Mouse (Mus musculus): ENCODE measurements around the gene Pax1. TPM values are rescaled to one million over a fixed set of nuclear protein-coding genes. Genes with fewer than 3 reads are reported as not detected.

Pax1 gene
- polyA plus RNA-seq (2012; rRNA removed): 0.05 TPM in 1 of 2 replicates, not detected in the other

- 2% methylated on average over 18 of the region's 18 CpGs for WGBS
These were observed at the start of gene Pax1 for GRCm38 (mm10) chr2:147361581-147361980. Gene Pax1 (plus strand): TSS chr2:147361925.

GRCm38 (mm10) chr2:147321036-147321435 lies 40.7 kb upstream of the Pax1 start:
- WGBS: 7% methylated on average over 9 of the region's 9 CpGs
- DNase-seq (ENCODE audit: low read depth, low spot score): no peak

More at GRCm38 (mm10) chr2:147361581-147361980, at the start of gene Pax1:
- no peak for DNase-seq (ENCODE audit: low read depth, low spot score)

GRCm38 (mm10) chr2:147325178-147325577 lies 36.5 kb upstream of the Pax1 start:
- no peak for DNase-seq (ENCODE audit: low read depth, low spot score)
- 91% methylated on average over 2 of the region's 2 CpGs for WGBS

- 42% methylated on average over 2 of the region's 2 CpGs for WGBS
- DNase-seq (ENCODE audit: low read depth, low spot score): no peak
These were observed 29.0 kb upstream of the Pax1 start for GRCm38 (mm10) chr2:147332731-147333130.

GRCm38 (mm10) chr2:147338729-147339128 lies 23.0 kb upstream of the Pax1 start:
- 69% methylated on average over 15 of the region's 15 CpGs for WGBS
- DNase-seq (ENCODE audit: low read depth, low spot score): no peak

GRCm38 (mm10) chr2:147339796-147340195 lies 21.9 kb upstream of the Pax1 start:
- 76% methylated on average over 4 of the region's 4 CpGs for WGBS
- DNase-seq (ENCODE audit: low read depth, low spot score): no peak

GRCm38 (mm10) chr2:147342198-147342597 lies 19.5 kb upstream of the Pax1 start:
- WGBS: 4% methylated on average over 2 of the region's 2 CpGs
- no peak for DNase-seq (ENCODE audit: low read depth, low spot score)

- 5% methylated on average over 4 of the region's 4 CpGs for WGBS
- no peak for DNase-seq (ENCODE audit: low read depth, low spot score)
These were observed 2.0 kb upstream of the Pax1 start for GRCm38 (mm10) chr2:147359716-147360115.

GRCm38 (mm10) chr2:147360401-147360800 lies 1.3 kb upstream of the Pax1 start:
- WGBS: 4% methylated on average over 7 of the region's 7 CpGs
- no peak for DNase-seq (ENCODE audit: low read depth, low spot score)

GRCm38 (mm10) chr2:147360856-147361255 lies 869 bp upstream of the Pax1 start:
- no peak for DNase-seq (ENCODE audit: low read depth, low spot score)
- WGBS: 4% methylated on average over 5 of the region's 5 CpGs

- WGBS: 3% methylated on average over 18 of the region's 18 CpGs
- DNase-seq (ENCODE audit: low read depth, low spot score): no peak
These were observed 591 bp downstream of the Pax1 start for GRCm38 (mm10) chr2:147362316-147362715.

- 7% methylated on average over 6 of the region's 6 CpGs for WGBS
- no peak for DNase-seq (ENCODE audit: low read depth, low spot score)
These were observed 1.8 kb downstream of the Pax1 start for GRCm38 (mm10) chr2:147363401-147364130.

- WGBS: 13% methylated on average over 6 of the region's 6 CpGs
These were observed 2.5 kb downstream of the Pax1 start for GRCm38 (mm10) chr2:147364198-147364597.

GRCm38 (mm10) chr2:147364982-147365907 lies 3.5 kb downstream of the Pax1 start:
- DNase-seq (ENCODE audit: low read depth, low spot score): no peak
- 1% methylated on average over 80 of the region's 80 CpGs for WGBS

More at GRCm38 (mm10) chr2:147364198-147364597, 2.5 kb downstream of the Pax1 start:
- DNase-seq (ENCODE audit: low read depth, low spot score): no peak

- 5% methylated on average over 36 of the region's 36 CpGs for WGBS
- DNase-seq (ENCODE audit: low read depth, low spot score): no peak
These were observed 4.3 kb downstream of the Pax1 start for GRCm38 (mm10) chr2:147365908-147366630.

GRCm38 (mm10) chr2:147367246-147367820 lies 5.6 kb downstream of the Pax1 start:
- 9% methylated on average over 12 of the region's 12 CpGs for WGBS
- DNase-seq (ENCODE audit: low read depth, low spot score): no peak

GRCm38 (mm10) chr2:147367911-147368591 lies 6.3 kb downstream of the Pax1 start:
- DNase-seq (ENCODE audit: low read depth, low spot score): no peak
- WGBS: 8% methylated on average over 32 of the region's 32 CpGs

- no peak for DNase-seq (ENCODE audit: low read depth, low spot score)
- 4% methylated on average over 9 of the region's 9 CpGs for WGBS
These were observed 7.8 kb downstream of the Pax1 start for GRCm38 (mm10) chr2:147369561-147369960.

GRCm38 (mm10) chr2:147370091-147370490 lies 8.4 kb downstream of the Pax1 start:
- WGBS: 13% methylated on average over 5 of the region's 5 CpGs
- DNase-seq (ENCODE audit: low read depth, low spot score): no peak

All from large intestine, adult 2 months (tissue).